Mouse (Mus musculus) neural tube, embryonic 14.5 days (tissue): ENCODE results near the gene Acap1. TPM values are rescaled to one million over a fixed set of nuclear protein-coding genes. Genes with fewer than 3 reads are reported as not detected.
"Not testable (repeated sequence)": the region's sequence is repeated elsewhere in the genome, so short reads cannot be mapped to it uniquely, and the experiment has no call there.

Experiments
- ATAC-seq: fragments of 200-750 bp; cut with Nextera tagmentation; 2 replicates; pipeline ENCODE4 v1.8.0; 2017; ENCODE audit warnings: low read depth, mild to moderate bottlenecking, moderate TSS enrichment, moderate library complexity
- H3K27ac ChIP-seq: fragments of 300-500 bp; sonication (generic); 2 replicates; pipeline ENCODE4 v1.5.1; 2014; ENCODE audit warnings: low read depth, mild to moderate bottlenecking, control low read depth, low read length, moderate library complexity, mixed read lengths
- H3K27me3 ChIP-seq: fragments of 300-500 bp; sonication (generic); 2 replicates; pipeline ENCODE4 v1.6.1; 2014; ENCODE audit warnings: low read length; ENCODE audit not compliant: control insufficient read depth, insufficient read depth
- H3K36me3 ChIP-seq: fragments of 300-500 bp; sonication (generic); 2 replicates; pipeline ENCODE4 v1.6.1; 2014; ENCODE audit warnings: low read length, mixed read lengths; ENCODE audit not compliant: control insufficient read depth, insufficient read depth
- H3K4me1 ChIP-seq: fragments of 300-500 bp; sonication (generic); 2 replicates; pipeline ENCODE4 v1.6.1; 2014; ENCODE audit warnings: low read length; ENCODE audit not compliant: control insufficient read depth, insufficient read depth
- H3K4me2 ChIP-seq: fragments of 300-500 bp; sonication (generic); 2 replicates; pipeline ENCODE4 v1.6.1; 2014; ENCODE audit warnings: mild to moderate bottlenecking, low read depth, low read length, control low read depth
- H3K4me3 ChIP-seq: fragments of 300-500 bp; sonication (generic); 2 replicates; pipeline ENCODE4 v1.5.1; 2014; ENCODE audit warnings: low read depth, low read length, control low read depth, mixed read lengths
- H3K9ac ChIP-seq: fragments of 300-500 bp; sonication (generic); replicated peaks from 2 replicates; pipeline ENCODE4 v1.6.1; 2014; ENCODE audit warnings: low read depth, mild to moderate bottlenecking, control low read depth, low read length, mixed read lengths
- H3K9me3 ChIP-seq: fragments of 300-500 bp; sonication (generic); 2 replicates; pipeline ENCODE4 v1.6.1; 2016; ENCODE audit warnings: low read length; ENCODE audit not compliant: control insufficient read depth
- WGBS: fragments of 180-500 bp; shearing (Covaris S2); extraction: QIAGEN DNeasy Blood & Tissue Kit; methylation state at CpG from one replicate; pipeline ENCODE4 v1.1.7; 2014; 5-methylcytosine and 5-hydroxymethylcytosine counted together
- polyA plus RNA-seq: library from polyadenylated mRNA; unstranded; fragments of >200 nt; fragmentation: Nextera tagmentation; extraction: Ambion mirVana; gene quantifications from 2 replicates; pipeline ENCODE4 v1.2.1, GENCODE M21; 2014

The Acap1 gene
- polyA plus RNA-seq, 1 experiment from 2014 or later: 0.17 TPM

DNA sequence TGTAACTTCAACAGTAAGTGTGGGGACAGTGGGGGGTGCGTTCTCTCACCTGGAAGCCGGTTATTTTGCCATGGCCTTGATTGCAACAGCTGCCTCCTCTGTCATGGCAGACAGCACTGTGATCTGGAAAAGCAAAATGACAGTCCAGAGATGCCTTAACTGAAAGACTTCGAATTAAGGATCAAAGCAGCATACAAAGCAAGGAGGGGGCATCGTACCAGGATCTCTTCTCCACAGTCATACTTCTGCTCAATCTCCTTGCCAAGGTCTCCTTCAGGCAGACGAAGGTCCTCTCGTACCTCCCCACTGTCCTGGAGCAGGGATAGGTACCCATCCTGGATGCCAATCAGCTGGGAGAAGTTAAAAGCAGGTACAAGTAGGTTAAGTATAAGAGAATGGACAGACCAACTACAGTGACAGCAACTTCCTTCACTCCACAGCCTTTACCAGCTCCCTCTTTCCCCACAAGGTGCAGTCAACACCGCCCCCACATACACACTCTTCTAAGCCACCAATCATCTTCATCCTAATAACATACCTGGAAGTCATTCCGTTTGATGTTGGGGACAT is 22.1 kb upstream of the Acap1 start:
- H3K27ac ChIP-seq: no peak overlapping the region
- peaks cover 27% of the 10 kb centered on the region for H3K4me1 ChIP-seq
- ATAC-seq: no peak

DNA sequence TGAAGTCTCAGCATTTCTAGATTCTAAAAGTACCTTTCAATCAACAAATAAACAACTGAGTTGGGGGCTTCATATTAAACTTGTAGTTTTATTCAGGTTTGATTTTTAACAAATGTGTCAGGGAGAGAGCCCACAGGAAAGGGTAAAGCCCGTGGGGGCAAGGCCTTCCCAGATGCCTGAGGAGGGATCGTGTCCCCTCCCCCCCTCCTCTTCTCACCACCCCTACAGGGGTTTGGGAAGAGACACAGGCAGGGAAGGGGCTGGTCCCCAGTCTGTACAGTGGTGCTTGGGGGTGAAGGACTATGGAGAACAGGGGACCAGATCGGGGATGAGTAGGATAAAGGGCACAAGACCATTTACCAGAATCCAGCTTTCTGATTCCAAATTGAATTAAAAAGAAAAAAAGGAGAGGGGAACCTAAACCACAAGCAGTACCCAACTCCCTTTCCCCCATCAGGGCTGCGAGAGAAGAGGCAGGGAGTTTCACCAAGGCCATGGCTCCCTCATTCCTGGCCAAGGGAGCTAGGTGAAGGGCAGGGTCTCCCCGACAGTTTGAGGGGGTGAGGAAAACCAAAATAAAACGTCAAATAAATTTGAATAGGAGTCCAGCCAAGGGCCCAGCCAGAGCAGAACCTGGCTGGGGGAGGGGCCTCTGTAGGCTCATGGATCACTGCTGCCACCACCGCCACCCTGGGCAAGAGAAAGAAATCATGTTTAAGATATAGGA is 21.5 kb upstream of the Acap1 start:
- H3K27me3 ChIP-seq, H3K9ac ChIP-seq, H3K4me2 ChIP-seq, H3K4me3 ChIP-seq, H3K9me3 ChIP-seq, ATAC-seq, H3K27ac ChIP-seq: not testable (repeated sequence)
- H3K36me3 ChIP-seq: peaks cover 44% of the 10 kb centered on the region
- WGBS: 56% methylated on average over 7 of the region's 7 CpGs
- peaks cover 23% of the 10 kb centered on the region for H3K4me1 ChIP-seq

More for the DNA sequence above, 22.1 kb upstream of the Acap1 start:
- H3K4me2 ChIP-seq: no peak overlapping the region
- H3K9ac ChIP-seq: no peak overlapping the region
- H3K36me3 ChIP-seq: peaks cover 37% of the 10 kb centered on the region
- no peak overlapping the region for H3K4me3 ChIP-seq
- no peaks in the 10 kb centered on the region for H3K27me3 ChIP-seq
- 86% methylated on average over 8 of the region's 8 CpGs for WGBS
- H3K9me3 ChIP-seq: no peaks in the 10 kb centered on the region

DNA sequence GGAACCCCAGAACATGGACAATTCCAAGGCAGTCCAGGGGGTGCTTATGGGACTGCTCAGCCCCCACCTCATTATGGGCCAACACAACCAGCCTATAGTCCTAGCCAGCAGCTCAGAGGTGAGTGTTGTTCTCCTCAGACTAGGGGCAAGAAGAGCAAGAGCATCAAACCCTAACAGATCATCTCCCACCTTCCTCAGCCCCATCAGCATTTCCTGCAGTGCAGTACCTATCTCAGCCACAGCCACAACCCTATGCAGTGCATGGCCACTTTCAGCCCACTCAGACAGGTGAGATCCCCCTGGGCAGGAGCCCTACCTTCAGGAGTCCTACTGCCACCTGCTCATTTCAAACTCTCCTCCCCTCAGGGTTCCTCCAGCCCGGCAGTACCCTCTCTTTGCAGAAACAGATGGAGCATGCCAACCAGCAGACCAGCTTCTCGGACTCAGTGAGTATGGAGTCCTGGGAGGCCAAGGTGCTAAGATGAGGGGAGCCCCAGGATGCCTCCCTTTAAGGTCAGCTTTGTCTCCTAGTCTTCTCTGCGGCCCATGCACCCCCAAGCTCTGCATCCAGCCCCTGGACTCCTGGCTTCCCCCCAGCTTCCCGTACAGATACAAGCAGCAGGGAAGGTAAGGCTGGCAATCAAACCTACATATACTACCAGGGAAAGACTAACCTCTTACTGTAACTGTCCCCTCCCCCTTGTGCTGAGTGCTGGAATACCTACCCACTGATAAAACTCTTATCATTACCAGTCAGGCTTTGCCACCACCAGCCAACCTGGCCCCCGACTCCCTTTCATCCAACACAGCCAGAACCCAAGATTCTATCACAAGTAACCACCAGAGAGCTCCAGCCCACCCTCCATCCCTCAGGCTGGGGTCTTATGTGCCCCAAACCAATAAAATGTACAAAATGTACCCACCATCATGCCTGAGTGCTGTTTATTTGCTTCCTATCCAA is 20.6 kb upstream of the Acap1 start:
- 66% methylated on average over 5 of the region's 5 CpGs for WGBS
- no peak for ATAC-seq
- H3K4me3 ChIP-seq: no peak overlapping the region
- H3K27ac ChIP-seq: no peak overlapping the region
- H3K36me3 ChIP-seq: peaks cover 53% of the 10 kb centered on the region
- no peaks in the 10 kb centered on the region for H3K27me3 ChIP-seq
- H3K4me1 ChIP-seq: peaks cover 23% of the 10 kb centered on the region
- no peak overlapping the region for H3K4me2 ChIP-seq
- H3K9ac ChIP-seq: no peak overlapping the region
- H3K9me3 ChIP-seq: no peaks in the 10 kb centered on the region

DNA sequence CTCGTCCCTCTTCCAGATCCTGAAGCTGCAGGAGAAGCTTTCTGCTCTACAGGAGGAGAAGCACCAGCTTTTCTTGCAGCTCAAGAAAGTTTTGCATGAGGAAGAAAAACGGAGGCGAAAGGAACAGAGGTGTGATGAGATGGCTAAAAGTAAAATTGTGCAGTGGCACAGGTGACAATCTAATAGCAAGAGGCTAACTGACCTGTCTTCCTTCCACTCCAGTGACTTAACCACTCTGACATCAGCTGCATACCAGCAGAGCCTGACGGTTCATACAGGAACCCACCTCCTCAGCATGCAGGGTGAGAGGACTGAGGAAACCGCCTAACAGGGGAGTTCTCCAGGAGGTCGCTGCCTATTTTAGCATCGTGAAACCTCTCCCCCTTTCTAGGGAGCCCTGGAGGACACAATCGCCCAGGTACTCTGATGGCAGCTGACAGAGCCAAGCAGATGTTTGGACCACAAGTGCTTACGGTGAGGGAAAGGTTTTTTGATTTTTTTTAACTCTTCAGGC is 19.6 kb upstream of the Acap1 start:
- H3K9me3 ChIP-seq: no peaks in the 10 kb centered on the region
- peak overlapping the region; percentile 77; the same call in 1 of the 2 replicates for H3K4me3 ChIP-seq
- H3K9ac ChIP-seq: no peak overlapping the region
- H3K27ac ChIP-seq: no peak overlapping the region
- peaks cover 20% of the 10 kb centered on the region for H3K4me1 ChIP-seq
- ATAC-seq: no peak
- peaks cover 59% of the 10 kb centered on the region for H3K36me3 ChIP-seq
- peak overlapping the region; percentile 99 for H3K4me2 ChIP-seq
- WGBS: 42% methylated on average over 9 of the region's 9 CpGs
- no peaks in the 10 kb centered on the region for H3K27me3 ChIP-seq

DNA sequence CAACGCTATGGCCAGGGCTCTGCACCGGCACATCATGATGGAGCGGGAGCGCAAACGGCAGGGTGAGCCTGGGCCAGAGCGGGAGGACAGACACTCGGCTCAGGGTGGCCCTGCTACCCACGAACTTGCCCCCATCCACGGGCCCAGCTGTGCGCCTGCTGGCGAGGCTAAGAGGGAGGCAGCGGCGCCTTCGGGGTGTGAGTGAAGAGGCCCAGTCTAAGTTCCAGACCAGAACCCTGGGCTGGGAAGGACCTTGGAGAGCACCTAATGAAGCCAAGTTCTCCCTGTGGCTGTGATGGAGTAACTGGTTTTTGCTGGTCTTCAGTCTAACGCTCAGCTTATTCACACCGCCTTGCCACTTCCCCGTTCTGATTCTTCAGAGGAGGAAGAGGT is 19.0 kb upstream of the Acap1 start:
- Histone ChIP-seq H3K4me3 (peak overlapping the region; percentile 77), H3K9ac (peak overlapping the region; percentile 82), H3K4me1 (peaks cover 14% of the 10 kb centered on the region), H3K27me3 (no peaks in the 10 kb centered on the region), H3K9me3 (no peaks in the 10 kb centered on the region), H3K4me2 (peak overlapping the region; percentile 99), H3K36me3 (peaks cover 65% of the 10 kb centered on the region), H3K27ac (peak overlapping the region; percentile 89)
- peak; percentile 26; the same call in 1 of the 2 replicates for ATAC-seq
- 3% methylated on average over 17 of the region's 17 CpGs for WGBS

DNA sequence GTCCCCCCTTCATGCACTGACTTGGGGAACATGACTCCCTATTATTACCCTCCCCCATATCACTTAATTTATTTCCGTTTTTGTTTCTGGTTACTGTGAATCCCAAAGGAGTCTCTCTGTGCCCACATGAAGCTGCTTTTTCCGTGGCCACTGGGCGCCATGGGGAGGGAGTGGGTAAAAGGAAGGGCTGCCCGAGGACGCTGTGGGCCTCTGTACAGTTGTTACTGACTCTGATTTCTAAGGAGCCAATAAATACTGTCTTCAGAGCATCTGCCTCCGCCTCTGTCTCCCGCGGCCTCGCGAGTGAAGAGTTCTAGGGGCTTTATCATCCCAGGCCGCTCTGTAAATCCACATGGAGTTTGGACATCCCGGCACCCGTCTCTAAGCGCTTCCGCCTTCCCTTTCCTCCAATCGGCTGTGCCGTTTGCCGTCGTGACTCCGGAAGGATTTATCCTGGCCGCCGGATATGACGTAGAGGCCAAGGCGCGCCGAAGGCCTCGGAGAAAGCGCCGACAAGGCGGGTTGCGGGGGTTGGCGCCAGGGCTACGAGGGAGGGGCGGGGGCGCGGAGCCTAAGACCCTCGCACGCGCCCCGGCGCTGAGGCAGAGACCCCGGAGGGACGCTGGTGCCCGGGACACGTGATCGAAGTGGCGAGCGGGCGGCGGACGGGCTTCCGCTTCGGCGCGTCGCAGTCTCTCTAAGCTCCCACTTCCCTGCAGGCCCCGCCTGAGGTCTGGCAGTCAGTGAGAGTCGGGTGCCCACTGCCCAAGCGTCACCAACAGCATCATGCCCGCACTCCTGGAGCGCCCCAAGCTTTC is 18.4 kb upstream of the Acap1 start, which contains the start of gene Gps2:
TSS of gene Gps2 (plus strand) at position 335 of the 818 bp plus-strand sequence.
- H3K9ac ChIP-seq: peak within 1 kb of the TSS; percentile 82
- H3K4me2 ChIP-seq: peak within 1 kb of the TSS; percentile 99
- no peaks in the 10 kb centered on the region for H3K27me3 ChIP-seq
- H3K27ac ChIP-seq: peak within 1 kb of the TSS; percentile 89
- H3K36me3 ChIP-seq: peaks cover 65% of the 10 kb centered on the region
- peak within 1 kb of the TSS; percentile 77 for H3K4me3 ChIP-seq
- peak; percentile 90 for ATAC-seq
- no peaks in the 10 kb centered on the region for H3K9me3 ChIP-seq
- 2% methylated on average over 61 of the region's 61 CpGs for WGBS
- H3K4me1 ChIP-seq: peaks cover 12% of the 10 kb centered on the region; the same call in 1 of the 2 replicates

DNA sequence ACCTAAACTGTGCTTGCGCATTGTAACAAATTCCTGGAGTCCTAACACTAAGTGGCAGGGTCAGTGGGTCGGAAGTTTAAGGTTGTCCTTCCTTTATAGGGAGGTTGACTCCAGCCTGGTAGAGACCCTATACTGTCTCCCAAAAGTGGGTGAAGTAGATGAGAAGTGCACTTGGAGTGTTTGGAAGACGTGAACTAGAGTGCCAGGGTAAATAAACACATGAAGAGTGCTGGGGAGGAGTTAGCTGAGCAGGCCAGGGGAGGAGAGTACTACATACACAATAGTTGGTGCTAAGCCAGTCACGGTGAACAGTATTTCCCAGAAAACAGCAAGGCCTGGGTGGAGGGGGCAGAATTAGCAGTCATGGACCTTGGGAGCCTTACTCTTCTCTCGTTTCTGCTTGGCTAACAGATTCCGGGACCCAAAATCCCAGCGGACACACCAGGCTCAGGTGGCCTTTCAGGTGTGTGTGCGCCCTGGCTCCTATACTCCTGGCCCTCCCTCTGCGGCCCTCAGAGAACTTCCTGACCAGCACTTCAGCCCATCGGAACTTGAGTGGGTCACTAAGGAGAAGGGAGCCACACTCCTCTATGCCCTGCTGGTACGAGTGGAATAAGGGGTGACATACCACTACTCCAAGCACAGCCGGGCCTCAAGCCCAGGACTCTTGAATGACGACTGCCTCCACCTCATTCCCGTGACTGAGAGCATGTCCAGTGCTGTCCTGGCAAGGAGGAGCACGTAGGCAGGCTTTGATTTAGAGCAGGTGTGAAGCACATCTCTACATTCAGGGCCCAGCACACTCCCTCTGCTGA is 17.6 kb upstream of the Acap1 start:
- H3K4me2 ChIP-seq: peak overlapping the region; percentile 99
- peak overlapping the region; percentile 77 for H3K4me3 ChIP-seq
- ATAC-seq: no peak; the same call in 1 of the 2 replicates
- no peak overlapping the region for H3K9ac ChIP-seq
- H3K4me1 ChIP-seq: peaks cover 12% of the 10 kb centered on the region; the same call in 1 of the 2 replicates
- WGBS: 80% methylated on average over 15 of the region's 15 CpGs
- no peak overlapping the region for H3K27ac ChIP-seq
- H3K36me3 ChIP-seq: peaks cover 65% of the 10 kb centered on the region
- H3K9me3 ChIP-seq: no peaks in the 10 kb centered on the region
- H3K27me3 ChIP-seq: no peaks in the 10 kb centered on the region
